Mouse (Mus musculus): Measurements from ENCODE around the gene Jade1. TPM values are rescaled to one million over a fixed set of nuclear protein-coding genes. Genes with fewer than 3 reads are reported as not detected.
A peak's percentile ranks its signal among the peaks of the same experiment; 100 is the strongest.

The Jade1 gene
- polyA plus RNA-seq, 1 experiment from 2014 or later, result 15.3 TPM

DNA sequence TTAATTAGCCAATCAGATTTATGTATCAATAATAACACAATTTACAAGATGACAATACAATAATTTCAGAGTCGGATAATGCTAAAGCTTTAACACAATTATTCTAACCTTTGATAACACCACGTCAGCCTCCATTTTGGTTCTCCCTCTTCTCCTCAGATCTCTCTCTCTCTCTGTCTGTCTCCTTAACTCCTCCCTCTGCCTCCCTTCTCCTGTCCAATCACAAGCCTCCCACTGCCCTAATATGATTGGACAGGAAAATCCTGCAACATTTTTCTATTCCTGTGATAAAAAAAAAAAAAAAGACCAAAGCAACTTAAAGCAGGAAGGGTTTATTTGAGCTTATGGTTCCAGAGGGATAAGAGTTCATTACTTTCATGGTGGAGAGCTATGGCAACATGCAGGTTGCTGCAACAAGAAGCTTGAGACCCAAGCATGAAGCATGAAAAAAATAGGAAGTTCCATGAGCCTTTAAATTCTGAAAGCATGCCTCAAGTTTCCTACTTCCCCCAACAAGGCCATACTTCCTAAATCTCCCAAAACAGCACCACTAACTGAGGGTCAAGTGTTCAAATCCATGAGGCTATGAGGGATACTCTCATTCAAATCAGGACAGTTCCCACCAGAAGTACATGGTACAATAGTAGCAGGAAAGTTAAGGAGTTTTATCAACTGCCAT lies 27.1 kb upstream of the Jade1 start:
- no peaks in the 10 kb centered on the region for H3K9me3 ChIP-seq (ENCODE audit: control insufficient read depth)
- H3K27me3 ChIP-seq (replicated peaks; ENCODE audit: control insufficient read depth, insufficient read depth, low read length), result no peaks in the 10 kb centered on the region
- H3K36me3 ChIP-seq (ENCODE audit: control insufficient read depth, insufficient read depth), result no peaks in the 10 kb centered on the region
- no peak for ATAC-seq
- H3K4me1 ChIP-seq (replicated peaks; ENCODE audit: control insufficient read depth, insufficient read depth, low read length), result peaks cover 4% of the 10 kb centered on the region; the same call in 1 of the 2 replicates
- no peak overlapping the region for H3K4me2 ChIP-seq (replicated peaks; ENCODE audit: low read depth)
- H3K27ac ChIP-seq (ENCODE audit: low read depth, low read length), result no peak overlapping the region
- H3K9ac ChIP-seq (ENCODE audit: low read depth, low read length), result no peak overlapping the region
- 95% methylated on average over 2 of the region's 2 CpGs for WGBS
- H3K4me3 ChIP-seq (ENCODE audit: low read depth, low read length), result no peak overlapping the region
- no peak for TF ChIP-seq CTCF (IDR thresholded peaks at IDR 0.05; ENCODE audit: low read depth)

DNA sequence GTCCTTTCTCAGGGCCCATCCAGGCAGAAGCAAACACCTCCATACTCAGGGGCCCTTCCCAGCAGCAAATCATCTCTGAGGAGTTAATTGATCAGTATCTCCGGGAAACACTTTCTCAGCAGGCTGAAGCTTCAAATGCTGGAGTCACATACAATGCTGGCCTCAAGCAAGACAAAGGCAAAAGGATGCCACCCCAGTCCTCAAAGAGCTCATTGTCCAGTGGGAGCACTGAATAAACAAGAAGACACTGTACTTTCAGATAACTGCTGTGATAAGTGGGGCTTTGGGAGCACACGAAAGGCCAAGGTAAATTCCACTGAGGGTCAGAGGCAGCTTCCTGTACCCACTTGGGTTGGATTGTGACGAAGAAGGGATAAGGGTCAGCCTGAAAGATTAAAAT lies 25.4 kb upstream of the Jade1 start:
- H3K9me3 ChIP-seq (ENCODE audit: control insufficient read depth), result no peaks in the 10 kb centered on the region
- H3K9ac ChIP-seq (ENCODE audit: low read depth, low read length), result no peak overlapping the region
- H3K4me3 ChIP-seq (ENCODE audit: low read depth, low read length), result no peak overlapping the region
- no peak for TF ChIP-seq CTCF (IDR thresholded peaks at IDR 0.05; ENCODE audit: low read depth)
- H3K36me3 ChIP-seq (ENCODE audit: control insufficient read depth, insufficient read depth), result no peaks in the 10 kb centered on the region
- no peak overlapping the region for H3K27ac ChIP-seq (ENCODE audit: low read depth, low read length)
- 57% methylated on average over 3 of the region's 3 CpGs for WGBS
- no peak overlapping the region for H3K4me2 ChIP-seq (replicated peaks; ENCODE audit: low read depth)
- H3K4me1 ChIP-seq (replicated peaks; ENCODE audit: control insufficient read depth, insufficient read depth, low read length), result peaks cover 4% of the 10 kb centered on the region; the same call in 1 of the 2 replicates
- no peaks in the 10 kb centered on the region for H3K27me3 ChIP-seq (replicated peaks; ENCODE audit: control insufficient read depth, insufficient read depth, low read length)
- ATAC-seq, result no peak

DNA sequence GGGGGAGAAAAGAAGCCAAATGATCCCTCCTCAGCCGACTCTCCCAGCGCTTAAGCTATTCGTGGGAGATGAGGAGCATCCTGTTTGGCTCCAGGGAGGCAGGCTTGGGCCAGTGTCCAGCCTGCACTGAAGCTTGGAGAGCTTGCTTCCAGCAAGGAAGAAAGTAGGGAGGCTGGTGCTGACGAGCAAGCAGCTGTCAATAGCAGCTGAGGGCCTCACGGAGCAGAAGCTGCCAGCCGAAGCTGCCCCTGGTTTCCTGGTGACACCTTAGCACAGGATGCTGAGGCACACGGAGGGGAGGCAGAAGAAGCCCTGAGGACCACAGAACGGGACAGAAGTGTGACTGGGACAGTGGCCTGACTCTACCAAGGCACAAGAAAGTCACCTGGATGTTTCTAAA lies 24.0 kb upstream of the Jade1 start:
- H3K27me3 ChIP-seq (replicated peaks; ENCODE audit: control insufficient read depth, insufficient read depth, low read length), result no peaks in the 10 kb centered on the region
- peaks cover 4% of the 10 kb centered on the region; the same call in 1 of the 2 replicates for H3K4me1 ChIP-seq (replicated peaks; ENCODE audit: control insufficient read depth, insufficient read depth, low read length)
- no peak for TF ChIP-seq CTCF (IDR thresholded peaks at IDR 0.05; ENCODE audit: low read depth)
- no peak overlapping the region for H3K9ac ChIP-seq (ENCODE audit: low read depth, low read length)
- no peak for ATAC-seq
- no peaks in the 10 kb centered on the region for H3K9me3 ChIP-seq (ENCODE audit: control insufficient read depth)
- H3K4me2 ChIP-seq (replicated peaks; ENCODE audit: low read depth), result peak overlapping the region; percentile 37
- no peak overlapping the region for H3K4me3 ChIP-seq (ENCODE audit: low read depth, low read length)
- no peaks in the 10 kb centered on the region for H3K36me3 ChIP-seq (ENCODE audit: control insufficient read depth, insufficient read depth)
- 8% methylated on average over 8 of the region's 8 CpGs for whole genome bisulfite sequencing
- no peak overlapping the region for H3K27ac ChIP-seq (ENCODE audit: low read depth, low read length)

DNA sequence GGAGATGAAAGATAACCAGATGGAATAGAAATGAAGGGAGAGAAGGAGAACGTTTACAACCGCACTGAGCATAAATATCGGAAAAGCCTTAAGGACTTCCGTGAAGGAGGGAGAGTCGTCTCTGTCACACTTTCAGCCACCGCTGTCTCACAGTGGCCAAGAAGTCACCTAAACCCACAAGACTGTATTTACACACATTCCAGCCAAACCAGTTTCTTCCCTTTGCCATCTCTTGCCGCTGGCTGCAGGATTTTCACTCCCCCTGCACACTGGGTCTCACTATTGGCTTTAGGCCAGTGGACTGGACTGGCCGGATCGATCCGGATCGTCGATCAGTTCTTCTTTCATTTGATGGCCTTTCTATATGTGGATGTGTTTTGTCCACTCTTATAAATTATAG lies 23.4 kb upstream of the Jade1 start:
- Histone ChIP-seq H3K4me3 (ENCODE audit: low read depth, low read length) (no peak overlapping the region), H3K27me3 (replicated peaks; ENCODE audit: control insufficient read depth, insufficient read depth, low read length) (no peaks in the 10 kb centered on the region), H3K36me3 (ENCODE audit: control insufficient read depth, insufficient read depth) (no peaks in the 10 kb centered on the region), H3K9me3 (ENCODE audit: control insufficient read depth) (no peaks in the 10 kb centered on the region), H3K9ac (ENCODE audit: low read depth, low read length) (no peak overlapping the region), H3K4me2 (replicated peaks; ENCODE audit: low read depth) (peak overlapping the region; percentile 37; the same call in 1 of the 2 replicates), H3K27ac (ENCODE audit: low read depth, low read length) (no peak overlapping the region; the same call in 1 of the 2 replicates), H3K4me1 (replicated peaks; ENCODE audit: control insufficient read depth, insufficient read depth, low read length) (peaks cover 4% of the 10 kb centered on the region; the same call in 1 of the 2 replicates)
- ATAC-seq, result no peak
- no peak for TF ChIP-seq CTCF (IDR thresholded peaks at IDR 0.05; ENCODE audit: low read depth)
- WGBS, result 31% methylated on average over 12 of the region's 12 CpGs

DNA sequence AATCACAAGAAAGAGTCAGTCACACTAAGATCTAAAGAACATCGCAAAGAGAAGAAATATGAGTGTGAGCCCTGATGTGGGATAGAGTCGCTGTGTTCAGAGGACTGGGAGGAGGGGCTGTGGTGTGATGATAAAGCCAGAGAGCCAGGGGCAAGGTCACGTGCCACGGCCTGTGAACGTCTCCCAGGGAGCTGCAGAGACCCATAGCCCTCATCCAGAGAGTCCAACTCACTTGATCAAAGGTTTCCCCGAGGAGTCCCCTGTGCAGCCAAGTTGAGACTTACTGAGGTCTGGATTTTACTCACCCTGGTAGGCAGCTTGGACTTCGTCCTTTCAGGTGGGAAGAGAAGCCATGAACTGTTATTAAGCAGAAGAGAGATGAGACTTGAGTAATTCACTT lies 21.9 kb upstream of the Jade1 start:
- Histone ChIP-seq H3K27ac (ENCODE audit: low read depth, low read length) (peak overlapping the region; percentile 50), H3K27me3 (replicated peaks; ENCODE audit: control insufficient read depth, insufficient read depth, low read length) (no peaks in the 10 kb centered on the region), H3K4me1 (replicated peaks; ENCODE audit: control insufficient read depth, insufficient read depth, low read length) (peaks cover 4% of the 10 kb centered on the region; the same call in 1 of the 2 replicates), H3K9ac (ENCODE audit: low read depth, low read length) (no peak overlapping the region), H3K9me3 (ENCODE audit: control insufficient read depth) (no peaks in the 10 kb centered on the region), H3K4me2 (replicated peaks; ENCODE audit: low read depth) (no peak overlapping the region), H3K36me3 (ENCODE audit: control insufficient read depth, insufficient read depth) (no peaks in the 10 kb centered on the region), H3K4me3 (ENCODE audit: low read depth, low read length) (no peak overlapping the region)
- 37% methylated on average over 7 of the region's 7 CpGs for WGBS
- ATAC-seq, result peak; percentile 64
- no peak for TF ChIP-seq CTCF (IDR thresholded peaks at IDR 0.05; ENCODE audit: low read depth)

DNA sequence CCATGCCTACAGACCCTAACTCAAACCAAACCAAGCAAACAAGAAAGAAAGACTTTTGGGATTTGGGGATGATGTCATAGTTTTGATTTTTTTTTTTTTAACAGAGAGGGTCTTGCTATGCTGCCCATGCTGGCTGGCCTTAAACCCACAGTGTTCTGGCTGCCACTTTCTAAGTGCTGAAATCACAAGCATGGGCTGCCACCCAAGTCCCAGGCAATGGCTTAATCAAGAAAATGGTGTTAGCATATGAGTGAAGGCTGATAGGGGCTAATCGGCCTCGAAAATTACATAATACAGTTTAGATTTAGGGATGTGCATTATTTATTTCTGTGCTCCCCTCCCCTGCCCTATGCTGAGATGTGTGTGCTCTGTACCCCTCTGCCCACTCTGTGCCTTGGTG lies 17.6 kb upstream of the Jade1 start:
- Histone ChIP-seq H3K9me3 (ENCODE audit: control insufficient read depth) (no peaks in the 10 kb centered on the region), H3K4me3 (ENCODE audit: low read depth, low read length) (no peak overlapping the region), H3K36me3 (ENCODE audit: control insufficient read depth, insufficient read depth) (no peaks in the 10 kb centered on the region), H3K4me1 (replicated peaks; ENCODE audit: control insufficient read depth, insufficient read depth, low read length) (no peaks in the 10 kb centered on the region; the same call in 1 of the 2 replicates), H3K9ac (ENCODE audit: low read depth, low read length) (no peak overlapping the region), H3K27ac (ENCODE audit: low read depth, low read length) (no peak overlapping the region), H3K4me2 (replicated peaks; ENCODE audit: low read depth) (no peak overlapping the region), H3K27me3 (replicated peaks; ENCODE audit: control insufficient read depth, insufficient read depth, low read length) (no peaks in the 10 kb centered on the region)
- WGBS, result 86% methylated on average over 2 of the region's 2 CpGs
- no peak for TF ChIP-seq CTCF (IDR thresholded peaks at IDR 0.05; ENCODE audit: low read depth)
- ATAC-seq, result no peak

All from intestine, postnatal 0 days (tissue).